Mouse (Mus musculus) right cerebral cortex, postnatal 36 days (tissue): ENCODE results near the gene Il20.

Experiments used
- DNase-seq, 2 experiments: peaks; one replicate each; pipeline ENCODE4 v3.0.0; 2022; ENCODE audit warnings: low spot score in 2 of 2, mixed read lengths in 1 of 2

Gene Il20

DNA sequence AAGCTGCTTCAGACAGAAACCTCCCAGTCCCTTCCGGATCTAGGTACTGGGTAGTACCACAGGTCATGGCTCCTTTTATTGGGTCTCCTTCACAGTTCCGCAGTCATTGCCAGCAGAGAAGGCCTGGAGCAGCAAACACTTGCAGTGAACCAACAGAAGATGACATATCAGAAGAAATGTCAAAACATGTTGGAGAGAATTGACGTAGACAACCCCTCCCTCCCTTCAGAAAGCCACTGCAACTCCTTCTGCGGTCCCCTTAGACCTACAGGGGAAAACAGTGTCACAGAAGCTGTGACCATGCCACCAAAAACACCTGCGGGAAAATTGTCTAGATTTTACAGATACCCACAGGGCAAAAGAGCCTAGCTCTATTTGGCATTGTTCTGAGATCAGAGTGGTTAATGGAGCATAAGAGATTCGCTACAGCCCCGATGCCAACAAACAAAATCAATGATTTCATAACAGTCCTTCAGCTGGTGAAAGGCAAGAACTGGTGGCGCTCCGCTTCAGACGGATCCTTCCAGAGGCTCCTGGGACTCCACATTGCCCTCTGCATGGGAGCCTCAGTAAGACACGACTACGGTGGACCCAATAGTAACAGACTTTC is at the start of gene Il20:
TSS of gene Il20 (minus strand) at position 51 of the 610 bp plus-strand sequence.
- DNase-seq, result no peak

GRCm38 (mm10) chr1:130946920-130947319 is 35.7 kb upstream of the Il20 start:
- no peak for DNase-seq

DNA sequence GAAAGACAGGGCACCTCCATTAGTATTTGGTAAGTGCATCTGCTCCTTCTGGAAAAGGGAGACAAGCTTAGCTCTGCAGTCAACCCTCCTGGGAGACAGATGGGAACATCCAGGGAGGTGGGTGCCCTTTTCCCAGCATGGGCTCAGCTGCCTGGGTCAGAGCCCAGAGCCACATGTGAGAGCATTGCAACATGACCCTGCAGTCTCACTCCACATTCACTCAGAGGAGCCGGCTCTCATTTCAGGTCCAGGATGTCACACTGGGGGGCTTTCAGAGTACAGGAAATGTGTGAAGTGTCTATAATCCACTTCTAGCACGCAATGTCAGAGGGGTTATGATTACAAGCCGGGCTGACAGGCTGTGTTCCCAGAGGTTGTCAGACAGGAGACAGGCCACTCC is 30.6 kb upstream of the Il20 start:
- no peak for DNase-seq

GRCm38 (mm10) chr1:130940065-130940687 is 28.9 kb upstream of the Il20 start, which contains the start of gene Il19:
Gene Il19, minus strand, starts transcription at chr1:130940115.
- no peak for DNase-seq

DNA sequence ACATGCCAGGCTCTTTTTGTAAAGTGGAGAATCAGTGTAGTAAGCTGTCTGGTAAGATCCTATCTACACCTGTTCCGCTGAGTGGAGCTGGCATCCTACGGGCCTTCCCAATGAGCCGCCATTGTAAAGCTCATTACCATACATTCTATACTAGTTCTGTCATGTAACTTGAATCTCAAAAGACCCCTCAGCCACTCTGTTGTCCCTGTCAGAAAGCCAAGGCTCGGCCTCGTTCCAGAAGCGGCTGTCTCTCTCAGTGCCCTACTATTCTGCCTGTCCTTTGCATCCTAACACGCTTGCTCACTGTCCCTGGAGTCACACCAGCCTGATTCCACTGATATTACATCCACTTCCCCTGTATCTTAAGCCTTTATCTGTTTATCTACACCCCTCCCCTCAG is 26.9 kb upstream of the Il20 start:
- DNase-seq, result no peak

GRCm38 (mm10) chr1:130937170-130937569 is 25.9 kb upstream of the Il20 start:
- no peak for DNase-seq

DNA sequence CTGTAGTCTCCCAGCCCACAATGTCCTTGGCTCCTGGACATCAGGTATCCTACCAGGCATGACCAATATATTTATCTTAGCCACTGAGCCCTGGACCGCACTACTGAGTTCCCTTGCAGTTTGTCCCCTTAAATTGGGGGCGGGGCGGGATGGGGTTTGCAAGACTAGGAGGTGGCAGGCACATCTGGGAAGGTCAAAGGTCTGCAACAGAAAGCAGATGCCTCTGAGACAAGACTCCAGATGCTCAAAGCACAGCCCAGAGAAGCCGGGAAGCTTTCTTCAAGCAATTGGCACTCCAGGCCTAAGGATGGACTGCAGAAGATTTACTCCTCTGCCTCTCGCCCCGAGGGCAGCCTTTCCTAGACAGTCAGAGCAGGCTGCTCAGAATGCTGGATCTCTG is 25.1 kb upstream of the Il20 start:
- DNase-seq, result no peak

GRCm38 (mm10) chr1:130926484-130926883 is 15.2 kb upstream of the Il20 start:
- no peak for DNase-seq

GRCm38 (mm10) chr1:130918323-130918980 is 7.2 kb upstream of the Il20 start:
- no peak for DNase-seq

DNA sequence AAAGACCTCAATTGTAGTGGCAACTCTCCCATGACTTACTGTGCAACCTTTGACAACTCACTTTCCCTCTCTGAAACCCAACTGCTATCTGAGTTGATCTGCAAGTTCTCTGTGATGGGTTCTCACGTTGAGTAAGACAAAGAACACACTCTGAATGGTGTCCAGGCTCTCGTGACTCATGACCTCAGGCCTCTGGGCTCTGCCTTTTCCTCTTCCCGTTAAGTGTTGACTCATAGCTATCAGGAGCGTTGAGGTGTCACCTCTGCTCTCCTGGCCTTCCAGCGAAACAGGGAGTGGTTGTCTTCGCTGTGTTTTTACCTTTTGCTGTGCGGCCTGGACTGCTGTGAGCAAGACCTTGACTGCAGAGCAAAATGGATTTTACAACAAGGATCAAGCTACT is 8.7 kb downstream of the Il20 start:
- DNase-seq, result no peak

- DNase-seq, result no peak
Observed at GRCm38 (mm10) chr1:130894468-130894867, 16.8 kb downstream of the Il20 start.

DNA sequence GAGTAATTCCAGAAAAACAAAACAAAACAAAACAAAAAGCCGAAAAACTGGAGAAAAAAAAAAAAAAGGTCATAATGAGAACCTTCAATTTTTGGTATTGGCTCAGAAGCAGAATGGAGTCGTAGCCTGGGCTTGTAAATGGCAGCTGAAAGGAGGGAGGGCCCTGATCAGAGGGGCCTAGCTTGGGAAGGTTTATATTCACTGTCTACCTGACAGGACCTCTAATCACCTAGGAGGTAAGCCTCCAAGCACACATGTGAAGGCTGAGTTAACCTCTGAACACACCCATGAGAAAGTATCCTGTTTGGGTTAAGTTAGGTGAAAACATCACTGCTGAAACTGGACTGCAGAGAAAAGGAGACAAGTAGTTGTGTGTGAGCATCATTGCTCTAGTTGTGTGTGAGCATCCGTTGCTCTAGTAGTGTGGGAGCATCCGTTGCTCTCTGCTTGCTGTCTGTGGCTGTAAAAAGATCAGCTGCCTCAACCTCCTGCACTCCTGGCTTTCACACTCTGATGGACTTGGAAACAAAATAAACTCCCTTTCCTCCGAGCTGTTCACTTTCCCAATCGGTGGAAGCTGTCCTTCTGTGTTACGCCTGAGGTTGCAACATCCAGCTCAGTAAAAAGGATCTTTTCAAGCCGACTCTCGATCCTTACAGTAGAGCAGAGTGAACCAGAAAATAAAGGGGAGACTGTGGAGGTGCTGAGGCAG is 17.8 kb downstream of the Il20 start:
- no peak for DNase-seq

- DNase-seq, result no peak
Observed at GRCm38 (mm10) chr1:130892446-130892845, 18.8 kb downstream of the Il20 start.

- no peak for DNase-seq
Observed at GRCm38 (mm10) chr1:130887354-130887753, 23.9 kb downstream of the Il20 start, which contains the start of gene Il24. Gene Il24, minus strand, starts transcription at chr1:130887454.

DNA sequence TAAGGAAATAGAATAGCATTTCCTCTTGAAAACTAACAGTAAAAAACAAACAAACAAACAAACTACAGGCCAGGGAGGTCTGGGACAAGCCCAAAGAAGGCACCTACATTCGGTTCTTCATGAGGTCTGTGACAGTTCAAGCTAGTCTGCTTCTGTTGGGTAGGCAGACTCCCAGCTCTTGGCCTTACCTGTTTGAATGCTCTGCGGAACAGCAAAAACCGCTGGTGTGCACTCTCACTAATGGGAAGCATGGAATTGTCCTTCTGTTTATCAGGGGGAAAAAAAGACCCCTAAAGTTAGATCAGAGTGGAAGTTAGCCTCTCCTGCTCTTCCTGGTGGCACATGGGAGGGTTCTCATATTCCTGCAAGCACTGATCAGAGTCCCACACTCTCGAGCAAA is 28.1 kb downstream of the Il20 start:
- DNase-seq, result no peak

GRCm38 (mm10) chr1:130879927-130880326 is 31.3 kb downstream of the Il20 start:
- DNase-seq, result no peak

GRCm38 (mm10) chr1:130877889-130878614 is 33.2 kb downstream of the Il20 start:
- no peak for DNase-seq

DNA sequence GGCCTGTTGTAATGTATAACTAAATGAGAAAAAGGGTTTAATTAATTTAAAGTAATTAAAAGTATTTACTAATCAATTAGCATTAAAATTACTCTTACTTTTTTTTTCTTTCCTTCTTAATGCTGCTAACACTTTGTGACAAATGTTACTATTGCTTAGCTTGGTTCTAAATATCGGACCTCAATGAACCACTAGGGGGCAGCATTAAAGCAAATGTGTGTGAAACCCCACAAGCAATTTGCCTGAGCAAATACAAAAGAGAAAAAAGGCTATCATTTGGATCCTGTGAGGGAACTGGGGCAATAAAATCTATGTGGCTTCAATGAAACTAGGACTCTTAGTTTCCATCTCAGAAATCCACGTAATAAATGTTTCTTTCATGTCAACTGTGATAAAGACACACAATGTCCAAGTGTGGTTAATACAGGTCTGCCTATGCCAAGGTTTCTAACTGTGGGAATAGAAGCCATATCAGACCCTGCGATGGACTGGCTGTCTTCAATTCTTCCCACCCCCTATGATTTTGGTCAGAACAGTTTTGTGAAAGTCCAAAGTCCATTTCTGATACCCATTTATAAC is 34.2 kb downstream of the Il20 start:
- peak in 1 of 2 experiments; percentile 23 for DNase-seq

- DNase-seq, result no peak
Observed at GRCm38 (mm10) chr1:130875910-130876309, 35.3 kb downstream of the Il20 start.

- DNase-seq, result peak; percentile 17 to 27
Observed at GRCm38 (mm10) chr1:130875139-130875538, 36.1 kb downstream of the Il20 start.

GRCm38 (mm10) chr1:130872912-130873311 is 38.3 kb downstream of the Il20 start:
- no peak for DNase-seq
